Mouse (Mus musculus) cerebellum, postnatal 36 days (tissue): ENCODE measurements around the gene Fam189a2.

Experiments
- DNase-seq, 2 experiments: peaks; one replicate each; pipeline ENCODE4 v3.0.0; 2021 to 2022; ENCODE audit warnings: mixed read lengths in 2 of 2

The Fam189a2 gene

DNA sequence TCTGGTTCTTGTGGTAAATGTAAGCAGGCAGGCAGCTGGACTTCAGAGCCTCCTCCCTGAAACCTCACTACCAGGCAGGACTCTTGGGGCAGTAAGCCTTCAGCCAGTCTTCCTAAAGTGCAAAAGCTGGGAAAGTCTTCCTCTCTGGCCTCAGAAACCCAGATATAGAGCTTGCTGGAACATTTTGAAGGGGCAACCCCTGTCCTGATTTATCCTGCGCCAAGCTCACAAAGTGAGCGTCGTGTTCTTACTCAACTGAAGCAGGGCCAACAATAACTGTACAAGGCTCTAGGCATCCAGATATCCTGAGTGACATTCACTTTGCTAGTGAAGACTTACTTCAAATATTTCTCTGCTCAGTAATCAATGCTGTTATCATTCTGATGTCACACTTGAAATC, 60.4 kb downstream of the Fam189a2 start:
- no peak for DNase-seq

DNA sequence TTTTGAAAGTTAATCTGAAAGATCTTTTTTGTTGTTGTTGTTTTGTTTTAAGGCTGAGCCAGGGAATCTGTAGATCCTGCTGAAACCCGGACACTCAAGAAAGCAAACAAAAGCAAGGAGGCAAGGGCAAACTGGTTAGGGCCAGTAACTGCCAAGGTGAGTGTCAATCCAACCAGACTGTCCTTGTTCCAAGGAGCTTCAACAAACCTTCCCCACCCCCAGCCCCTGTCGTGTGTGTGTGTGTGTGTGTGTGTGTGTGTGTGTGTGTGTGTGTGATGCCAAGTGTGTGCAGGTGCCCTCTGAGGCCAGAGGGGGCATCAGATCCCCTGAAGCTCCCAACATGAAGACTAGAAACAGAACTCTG, 62.0 kb downstream of the Fam189a2 start:
- no peak for DNase-seq

DNA sequence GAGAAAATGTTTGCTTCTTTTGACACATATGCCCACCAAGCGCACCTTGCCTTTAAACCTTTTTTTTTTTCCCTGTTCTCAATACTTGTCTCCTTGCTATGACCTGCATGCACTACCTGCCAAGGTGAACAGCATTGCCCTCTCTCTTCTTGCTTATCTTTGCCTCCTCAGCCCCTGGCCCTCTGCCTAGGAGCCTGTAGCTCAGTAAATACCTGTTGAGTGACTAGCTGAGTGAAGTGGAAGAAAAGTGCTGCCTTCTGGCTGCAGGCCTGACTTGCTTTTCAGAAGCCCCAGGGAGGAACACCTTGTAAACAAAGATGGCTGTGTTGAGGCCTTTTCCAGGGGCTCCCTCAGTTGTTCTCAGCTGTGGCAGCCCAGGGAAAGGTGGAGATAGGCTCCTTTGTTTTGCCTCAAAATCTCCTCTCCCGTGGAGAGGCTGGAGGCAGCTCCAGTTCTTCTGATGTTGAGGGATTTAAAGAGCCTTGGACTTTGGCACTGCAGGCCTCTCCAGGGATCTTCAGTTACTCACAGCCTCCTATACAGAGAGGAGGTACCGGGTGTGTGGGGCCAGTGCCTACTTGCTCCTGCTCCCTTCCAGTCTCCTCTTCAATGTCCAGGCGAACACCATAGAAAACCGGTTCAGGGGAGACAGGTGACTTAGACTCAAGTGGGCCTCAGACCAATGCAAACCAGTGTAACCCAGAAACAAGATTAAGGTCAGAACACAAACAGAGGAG, 62.5 kb downstream of the Fam189a2 start:
- DNase-seq, result no peak

DNA sequence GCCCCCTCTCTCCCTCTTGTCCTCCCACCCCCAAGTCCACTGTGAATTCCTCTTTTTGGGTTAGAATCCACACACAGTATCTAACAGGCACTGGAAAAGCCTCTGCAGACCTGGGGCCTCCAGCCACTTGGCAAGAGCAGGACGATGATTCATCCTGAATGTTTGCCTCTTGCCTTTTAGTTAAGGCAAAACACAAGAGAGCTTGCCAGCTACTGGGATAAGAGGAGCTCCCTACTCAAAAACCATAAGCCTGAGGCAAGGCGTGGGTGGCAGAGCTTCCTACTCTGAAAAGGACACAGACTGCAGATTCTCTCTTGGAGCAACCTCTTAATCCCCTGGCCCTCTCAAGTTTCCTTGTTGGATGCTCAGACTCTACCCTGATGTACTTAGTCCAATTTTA, 63.7 kb downstream of the Fam189a2 start:
- peak; percentile 62 to 65 for DNase-seq

DNA sequence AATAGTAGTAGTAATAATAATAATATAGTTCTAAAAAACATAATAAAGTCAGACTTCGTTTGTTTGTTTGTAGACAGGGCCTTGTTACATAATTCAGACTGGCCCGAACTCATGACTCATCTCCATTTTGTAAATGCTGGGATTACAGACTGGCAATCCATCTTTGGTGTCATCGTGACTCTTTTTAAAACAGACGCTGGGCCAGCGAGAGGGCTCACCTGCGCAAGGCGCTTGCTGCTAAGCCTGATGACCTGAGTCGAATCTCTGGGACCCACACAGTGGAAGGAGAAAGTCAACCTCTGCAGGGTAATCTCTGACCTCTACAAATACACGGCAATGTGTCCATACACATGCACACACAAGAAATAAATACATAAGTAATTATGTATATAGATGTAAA, 64.4 kb downstream of the Fam189a2 start:
- DNase-seq, result no peak

DNA sequence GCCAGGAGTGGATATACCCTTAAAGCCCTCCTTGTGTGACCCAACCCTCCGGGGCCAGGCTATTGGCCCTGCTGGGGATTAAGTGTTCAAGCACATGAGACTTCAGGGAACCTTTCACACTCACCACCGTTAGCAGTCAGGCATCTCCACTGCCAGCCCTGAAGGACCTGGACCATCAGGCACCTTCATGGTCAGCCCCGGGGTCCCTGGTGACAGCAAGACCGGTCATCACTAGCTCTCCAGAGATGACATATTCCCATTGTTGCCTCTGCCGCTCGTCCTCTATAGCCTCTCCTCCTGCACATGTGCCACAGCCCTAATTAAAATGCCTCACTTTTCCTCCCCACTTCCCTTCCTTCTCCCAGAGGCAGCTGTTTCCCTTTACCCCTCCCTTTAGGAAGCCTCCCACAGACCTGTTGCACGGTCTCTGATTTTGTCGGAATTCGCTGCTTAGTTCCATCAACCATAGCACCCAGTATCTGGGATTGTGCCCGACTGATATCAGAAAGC, 66.4 kb downstream of the Fam189a2 start:
- no peak for DNase-seq

DNA sequence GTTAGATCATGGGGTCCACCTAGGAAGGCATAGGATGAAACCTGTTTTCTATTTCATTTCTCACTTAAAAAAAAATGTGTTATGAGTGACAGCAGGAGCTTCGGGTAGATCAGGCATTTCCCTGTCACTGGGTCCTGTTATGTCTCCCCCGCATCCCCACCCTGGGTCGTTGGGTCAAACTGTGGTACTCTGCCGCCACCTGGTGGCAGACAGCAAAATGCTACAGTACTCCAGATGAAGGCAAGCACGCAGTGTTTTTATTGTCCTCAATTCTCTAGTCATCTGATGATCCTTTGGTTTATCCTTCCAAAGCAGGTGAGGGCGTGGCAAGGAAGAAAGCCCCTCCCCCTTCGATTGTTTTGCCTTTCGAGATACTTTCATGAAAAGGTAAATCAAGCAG, 69.3 kb downstream of the Fam189a2 start:
- DNase-seq, result peak; percentile 82 to 85

DNA sequence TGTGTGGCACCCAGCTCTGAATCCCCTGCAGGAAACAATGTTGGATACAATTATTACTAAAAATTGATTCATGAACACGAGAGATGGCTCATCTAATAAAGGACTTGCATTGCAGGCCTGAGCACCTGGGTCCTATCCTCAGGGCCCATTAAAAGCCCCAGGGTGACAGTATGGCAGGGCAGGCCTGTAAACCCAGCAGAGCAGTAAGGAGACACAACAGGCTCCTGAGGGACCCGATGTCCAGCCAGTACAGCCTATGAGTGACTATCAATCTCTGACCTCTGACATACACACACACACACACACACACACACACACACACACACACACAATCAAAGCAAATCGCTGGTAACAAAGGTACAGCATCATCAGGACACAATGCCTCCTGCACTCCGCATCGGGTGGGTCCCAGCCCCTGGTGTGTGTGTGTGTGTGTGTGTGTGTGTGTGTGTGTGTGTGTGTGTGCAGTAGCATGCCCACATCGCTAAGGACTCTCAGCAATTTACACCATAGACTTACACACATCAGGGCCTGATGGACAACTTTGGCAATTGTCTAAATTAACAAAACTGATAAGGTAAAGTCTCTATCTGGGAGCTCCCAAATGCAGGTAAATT, 69.9 kb downstream of the Fam189a2 start:
- DNase-seq, result no peak

DNA sequence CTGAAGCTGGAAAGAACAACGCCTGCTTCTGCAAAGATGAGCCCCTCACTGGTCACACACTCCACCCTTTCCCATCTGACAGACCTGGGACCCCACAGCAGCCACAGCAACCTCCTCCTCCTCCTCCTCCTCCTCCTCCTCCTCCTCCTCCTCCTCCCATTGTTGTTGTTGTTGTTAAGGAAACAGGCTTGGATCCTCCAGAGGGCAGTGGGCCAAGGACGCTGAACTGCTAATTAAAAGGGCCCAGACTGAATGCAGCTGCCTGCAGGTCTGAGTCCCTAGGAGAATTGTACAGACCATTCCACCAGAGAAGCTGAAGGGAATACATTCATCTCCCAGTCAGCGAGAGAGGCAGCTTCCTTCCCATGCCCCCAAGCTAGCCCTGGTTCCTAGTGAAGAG, 70.5 kb downstream of the Fam189a2 start:
- peak; percentile 48 to 52 for DNase-seq

DNA sequence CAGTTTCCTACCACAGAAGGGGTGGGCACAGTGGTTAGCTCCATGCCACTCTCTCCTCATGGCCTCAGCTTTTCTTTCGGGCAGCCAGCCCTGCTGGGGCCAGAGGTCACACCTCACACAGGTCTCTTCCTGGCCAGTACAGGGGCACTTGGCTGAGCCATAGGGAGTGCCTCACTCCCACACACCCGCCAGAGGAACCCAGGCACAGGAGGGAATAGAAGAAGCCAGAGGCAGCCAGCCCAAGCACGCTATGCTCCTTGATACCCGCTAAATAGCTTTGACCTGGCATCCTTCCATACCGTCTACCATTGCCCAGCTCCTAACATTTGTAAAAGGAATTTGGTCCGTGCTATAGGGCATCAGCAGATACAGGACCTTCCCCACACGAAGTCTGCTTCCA, 70.9 kb downstream of the Fam189a2 start:
- no peak for DNase-seq

DNA sequence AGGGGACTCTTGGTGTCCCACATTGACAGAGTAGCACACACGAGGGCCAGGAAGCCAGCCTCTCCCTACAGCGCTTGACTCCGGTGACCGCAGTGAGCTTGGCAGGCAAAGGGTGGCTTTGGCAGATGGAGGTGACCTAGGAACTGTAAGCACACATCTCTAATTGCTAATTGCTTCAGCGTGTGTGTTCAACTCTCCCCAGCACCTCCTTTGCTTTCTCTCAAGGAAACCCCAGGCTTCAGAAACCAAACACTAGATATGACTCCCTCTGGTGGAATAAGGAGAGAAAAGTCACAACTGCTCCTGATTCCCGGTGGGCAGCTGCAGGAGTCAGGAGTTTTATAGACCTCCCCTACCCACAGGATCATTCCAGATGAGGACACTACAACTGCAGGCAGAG, 71.9 kb downstream of the Fam189a2 start:
- no peak for DNase-seq

DNA sequence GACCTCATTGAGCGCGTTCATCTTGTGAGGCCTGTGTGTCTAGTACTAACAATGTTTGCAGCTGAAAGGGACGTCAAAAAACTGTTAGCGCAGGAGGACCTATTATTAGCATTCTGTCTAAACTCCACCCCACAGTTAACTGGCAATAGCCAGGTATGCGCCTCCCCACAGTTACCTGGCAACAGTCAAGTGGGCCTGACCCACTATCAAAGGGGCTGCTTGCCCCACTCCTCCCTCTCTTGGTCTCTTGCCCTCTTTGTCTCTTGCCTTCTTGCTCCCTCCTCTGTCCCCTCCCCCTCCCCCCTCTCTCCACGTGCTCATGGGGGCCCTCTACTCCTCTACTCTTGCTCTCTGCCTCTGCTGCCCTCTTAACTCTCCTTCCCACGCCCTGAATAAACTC, 73.3 kb downstream of the Fam189a2 start:
- DNase-seq, result no peak

DNA sequence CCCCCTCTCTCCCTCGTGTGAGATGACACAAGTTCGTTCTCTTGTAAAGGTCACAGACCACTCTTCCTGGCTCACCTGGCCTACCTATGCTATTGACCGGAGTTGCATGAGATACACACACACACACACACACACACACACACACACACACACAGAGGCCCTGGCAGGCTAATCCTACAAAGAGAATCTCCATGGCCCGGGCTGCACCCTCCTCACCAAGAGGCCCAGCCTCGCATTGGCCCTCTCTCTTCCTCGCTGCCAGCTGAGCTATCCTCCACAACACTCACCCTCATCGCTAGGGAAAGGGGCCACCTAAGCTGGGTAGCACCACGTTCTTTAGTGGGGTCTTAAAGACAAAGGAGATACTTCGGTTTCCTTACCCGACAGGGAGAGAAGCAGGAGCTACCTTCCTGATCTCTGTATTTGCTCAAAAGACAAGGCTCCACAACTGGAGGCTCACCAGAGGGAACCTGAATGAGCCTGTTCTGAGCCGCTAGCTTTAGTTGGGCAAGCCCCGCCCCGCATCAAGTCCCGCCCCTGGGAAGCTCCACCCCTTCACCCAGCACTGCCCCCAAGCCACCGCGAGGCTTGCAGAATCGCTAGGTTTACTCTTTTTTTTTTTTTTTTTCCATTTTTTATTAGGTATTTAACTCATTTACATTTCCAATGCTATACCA, 74.4 kb downstream of the Fam189a2 start:
- DNase-seq, result no peak

DNA sequence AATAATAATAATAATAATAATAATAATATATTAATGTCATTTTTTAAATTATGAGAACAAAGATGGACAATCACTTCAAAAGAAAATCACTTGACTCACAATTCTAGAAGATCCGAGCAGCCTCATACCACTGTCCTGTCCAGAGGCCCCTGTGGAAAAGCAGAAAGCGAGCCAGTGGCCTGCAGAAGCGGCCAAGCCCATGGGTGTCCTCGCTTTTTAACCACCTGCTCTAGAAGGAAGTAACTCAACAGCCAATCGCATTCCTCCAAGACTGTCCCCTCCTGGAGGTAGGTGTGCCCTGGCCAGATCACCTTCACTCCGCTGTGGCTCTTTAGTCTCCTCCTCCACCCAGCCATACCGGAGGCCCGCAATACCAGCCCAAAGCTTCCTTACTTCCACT, 75.4 kb downstream of the Fam189a2 start:
- no peak for DNase-seq

DNA sequence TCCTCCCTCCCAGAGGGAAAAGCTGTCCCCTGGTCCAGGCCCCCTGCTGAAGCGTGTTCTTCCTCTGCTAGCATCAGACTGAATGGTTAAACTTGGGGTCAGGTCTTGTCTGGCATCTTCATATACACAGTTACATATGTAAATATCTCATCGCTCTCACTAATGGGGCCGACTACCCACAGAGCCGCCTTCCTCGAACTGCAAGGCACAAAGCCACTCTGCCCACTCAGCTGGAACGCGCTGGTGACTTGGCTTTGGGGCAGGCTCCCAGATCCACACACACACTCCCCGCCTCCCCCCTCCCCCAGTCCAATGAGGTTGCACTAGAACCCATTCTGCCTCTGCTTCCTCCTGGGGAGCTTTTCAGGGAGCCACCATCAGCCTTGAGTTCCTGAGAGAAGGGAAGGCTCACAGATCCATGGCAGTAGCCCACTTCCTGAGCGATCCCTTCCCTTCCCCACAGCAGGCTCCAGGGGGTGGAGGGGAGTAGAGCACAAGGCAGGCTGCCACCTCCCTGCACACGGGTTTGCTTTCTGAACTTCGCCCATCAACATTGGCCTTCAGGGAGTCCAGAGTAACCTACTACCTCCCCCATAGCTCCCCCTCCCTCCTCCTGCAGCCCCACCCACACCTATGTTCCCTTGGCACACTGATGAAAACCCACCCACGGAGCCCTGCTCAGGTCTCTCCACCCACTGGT, 82.4 kb downstream of the Fam189a2 start:
- no peak for DNase-seq

DNA sequence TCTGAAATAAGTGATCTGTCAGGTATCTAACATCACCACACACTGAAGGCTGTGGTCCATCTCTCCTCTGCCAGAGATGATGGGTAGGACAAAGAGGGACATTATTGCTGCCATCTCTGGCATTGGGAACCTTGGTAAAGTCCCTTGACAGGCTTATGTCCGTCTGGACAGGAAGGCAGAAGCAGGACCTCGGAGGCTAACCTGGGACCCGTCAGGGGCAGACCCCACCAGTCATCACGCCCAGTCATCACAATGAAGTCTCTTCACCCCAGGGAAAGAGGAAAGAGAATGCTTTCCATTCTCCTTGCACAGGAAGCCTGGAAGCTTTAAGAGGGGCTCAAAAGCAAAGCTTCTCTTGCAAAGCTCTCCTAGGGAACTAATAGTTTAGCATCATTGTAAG, 82.9 kb downstream of the Fam189a2 start:
- DNase-seq, result no peak

DNA sequence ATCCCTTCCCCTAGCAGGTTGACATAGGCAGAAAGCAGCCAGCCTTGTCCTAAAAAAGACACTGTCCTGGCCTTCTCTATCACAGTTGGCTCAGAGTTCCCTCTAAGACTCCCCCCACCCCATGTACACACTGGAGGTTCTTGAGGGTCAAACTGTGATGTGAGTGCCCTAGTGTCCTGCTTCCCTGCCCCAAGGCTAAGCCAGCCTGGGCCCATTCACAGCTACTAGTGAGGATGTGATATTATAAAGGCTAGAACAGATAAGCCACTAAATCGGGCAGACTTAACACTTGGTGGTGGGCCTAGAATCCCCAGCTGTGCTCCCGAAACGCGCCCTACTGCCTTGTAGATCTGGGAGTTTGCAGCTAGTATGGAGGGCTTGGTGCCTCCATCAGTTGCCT, 84.1 kb downstream of the Fam189a2 start:
- no peak for DNase-seq

DNA sequence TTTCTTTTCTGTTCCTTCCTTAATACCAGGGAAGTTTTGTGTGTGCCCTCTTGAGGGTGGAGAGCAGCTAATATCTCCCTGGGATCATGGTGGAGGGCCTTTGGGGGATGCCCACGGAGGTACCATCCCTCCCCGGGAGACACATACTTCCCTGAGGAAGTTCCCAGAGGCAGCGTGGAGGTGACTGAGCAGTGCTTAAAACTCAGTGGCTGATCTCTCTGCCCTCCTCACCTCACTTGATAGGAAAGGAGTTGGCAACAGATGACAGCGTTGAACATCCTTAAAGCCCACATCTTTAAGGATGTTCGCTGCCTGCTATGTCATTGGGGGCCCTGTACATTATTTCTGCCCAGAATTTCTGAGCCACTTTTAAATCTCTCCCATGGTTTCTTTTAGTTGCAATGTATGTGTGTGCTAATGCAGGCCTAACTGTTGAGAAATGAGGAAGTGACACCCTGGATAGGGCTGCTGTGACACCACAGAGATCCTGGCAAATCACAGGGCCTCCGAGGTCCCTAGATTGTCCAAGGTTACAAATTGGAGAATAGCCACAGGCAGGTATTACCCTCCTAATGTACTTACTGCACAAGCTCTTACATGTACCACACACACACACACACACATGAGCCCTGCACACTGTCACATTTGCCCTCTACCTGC, 84.7 kb downstream of the Fam189a2 start:
- no peak for DNase-seq

DNA sequence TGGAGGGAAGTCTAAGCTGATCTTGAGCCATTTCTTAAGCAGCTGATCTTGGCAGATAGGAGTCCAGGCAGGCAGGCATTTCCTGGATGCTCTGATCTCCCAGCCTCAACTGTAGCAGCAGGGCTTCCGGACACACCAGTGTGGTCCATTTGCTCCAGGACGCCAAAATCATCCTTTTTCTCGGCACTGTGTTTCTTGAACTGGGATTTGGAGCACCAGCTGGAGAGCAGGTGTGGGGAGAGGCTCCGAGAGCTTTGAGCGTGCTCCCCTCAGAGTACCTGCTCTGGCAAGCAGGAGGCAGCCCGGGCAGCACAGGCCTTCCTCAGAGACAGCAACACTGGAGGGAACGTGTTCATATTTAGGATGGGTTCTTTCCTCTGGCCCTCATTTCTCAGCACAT, 87.9 kb downstream of the Fam189a2 start:
- peak; percentile 53 to 57 for DNase-seq

DNA sequence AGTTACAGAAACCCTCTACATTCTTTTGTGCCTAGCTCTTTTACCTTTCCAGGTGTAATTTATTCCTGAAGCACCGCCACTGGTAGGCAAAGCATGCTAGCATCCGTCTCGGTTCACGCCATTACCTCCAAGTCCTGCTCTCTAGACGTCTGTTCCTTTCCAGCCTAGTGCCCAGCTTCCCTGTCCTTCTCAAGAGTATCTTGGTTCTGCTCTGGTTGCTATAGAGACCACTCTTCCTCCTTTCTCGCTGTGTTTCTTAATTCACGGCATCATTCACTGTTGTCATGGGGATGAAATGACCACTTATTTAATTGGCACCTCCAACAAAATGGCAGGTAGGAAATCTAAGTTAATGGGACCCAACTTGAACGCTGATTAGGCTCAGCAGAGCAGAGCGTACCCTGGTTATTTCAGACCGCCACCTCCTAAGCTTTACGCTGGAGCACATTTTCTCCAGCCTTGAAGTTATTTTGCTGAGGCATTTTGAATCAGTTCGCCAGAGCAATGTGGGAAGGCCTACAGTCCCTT, 89.3 kb downstream of the Fam189a2 start:
- DNase-seq, result no peak

DNA sequence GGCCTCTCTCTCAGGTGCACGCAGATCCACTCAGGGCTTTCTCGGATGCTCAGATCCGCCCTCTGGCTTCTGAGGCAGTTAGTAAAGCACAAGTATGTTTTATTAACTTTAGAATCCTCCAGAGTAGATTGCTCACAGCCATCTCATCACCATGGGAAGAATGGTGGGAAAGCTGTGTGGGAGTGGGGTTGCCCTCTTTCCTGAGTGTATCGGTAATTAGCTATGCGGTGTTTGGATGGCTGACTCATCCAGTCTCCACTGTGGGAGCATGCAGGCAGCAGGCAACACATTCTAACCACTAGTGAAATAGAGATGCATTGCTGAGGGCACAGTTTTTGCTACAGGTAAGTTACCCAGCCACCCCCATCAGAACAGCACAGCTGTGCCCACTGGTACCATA, 100.0 kb downstream of the Fam189a2 start:
- no peak for DNase-seq

DNA sequence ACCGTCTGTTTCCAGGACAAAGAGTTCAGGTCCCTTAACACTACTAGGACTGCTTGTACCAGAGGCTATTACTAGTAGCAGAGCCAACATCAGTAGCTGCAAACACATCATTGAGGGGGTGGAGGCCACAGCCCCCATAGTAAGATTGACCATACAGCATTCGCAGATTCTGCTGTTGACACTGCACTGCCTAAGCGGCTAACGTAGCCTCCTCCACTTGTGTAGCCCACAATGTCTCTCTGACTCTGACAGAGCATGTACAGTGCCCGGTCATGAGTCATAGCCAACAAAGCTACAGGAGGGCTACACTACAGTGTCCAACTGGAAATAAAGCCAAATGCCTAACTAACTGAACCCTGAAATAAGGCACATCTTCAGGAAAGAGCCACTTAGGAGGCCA, 105.3 kb downstream of the Fam189a2 start:
- peak; percentile 48 to 64 for DNase-seq

DNA sequence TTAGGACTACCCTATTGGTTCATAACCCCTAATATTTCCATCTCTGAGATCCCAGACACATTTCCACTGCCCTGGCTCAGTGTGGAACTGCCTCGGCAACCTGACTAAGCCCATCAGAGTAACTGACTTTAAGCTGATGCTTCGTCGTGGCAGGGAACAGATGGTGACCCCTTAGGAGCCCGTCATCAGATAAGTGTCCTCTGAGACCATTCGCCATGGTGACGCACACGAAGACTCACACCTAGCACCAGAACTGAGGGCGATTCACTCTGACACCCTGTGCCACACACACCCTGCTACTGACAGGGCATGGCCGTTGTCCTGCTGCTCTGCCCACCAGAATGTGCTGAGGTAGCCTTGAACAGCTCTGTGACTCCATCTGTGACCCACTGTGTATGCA, 106.0 kb downstream of the Fam189a2 start:
- DNase-seq, result peak in 1 of 2 experiments; percentile 32
